Mouse (Mus musculus) midbrain, embryonic 15.5 days (tissue): ENCODE results near the gene Frk. TPM values are rescaled to one million over a fixed set of nuclear protein-coding genes. Genes with fewer than 3 reads are reported as not detected.
"Not testable (repeated sequence)": the region's sequence is repeated elsewhere in the genome, so short reads cannot be mapped to it uniquely, and the experiment has no call there.

Experiments
- ATAC-seq: fragments of 200-750 bp; cut with Nextera tagmentation; replicated peaks from 2 replicates; pipeline ENCODE4 v1.8.0; 2017; ENCODE audit warnings: moderate TSS enrichment
- H3K27ac ChIP-seq: fragments of 300-500 bp; sonication (generic); 2 replicates; pipeline ENCODE4 v1.5.1; 2015; ENCODE audit warnings: mild to moderate bottlenecking, inconsistent platforms
- H3K27me3 ChIP-seq: fragments of 300-500 bp; sonication (generic); replicated peaks from 2 replicates; pipeline ENCODE4 v1.6.1; 2015; ENCODE audit warnings: inconsistent platforms
- H3K36me3 ChIP-seq: fragments of 300-500 bp; sonication (generic); replicated peaks from 2 replicates; pipeline ENCODE4 v1.6.1; 2015; ENCODE audit warnings: inconsistent platforms
- H3K4me1 ChIP-seq: fragments of 300-500 bp; sonication (generic); 2 replicates; pipeline ENCODE4 v1.6.1; 2015; ENCODE audit warnings: inconsistent platforms
- H3K4me2 ChIP-seq: fragments of 300-500 bp; sonication (generic); 2 replicates; pipeline ENCODE4 v1.6.1; 2015; ENCODE audit warnings: inconsistent platforms, mild to moderate bottlenecking, moderate library complexity
- H3K4me3 ChIP-seq: fragments of 300-500 bp; sonication (generic); 2 replicates; pipeline ENCODE4 v1.5.1; 2015; ENCODE audit warnings: mild to moderate bottlenecking, inconsistent platforms
- H3K9ac ChIP-seq: fragments of 300-500 bp; sonication (generic); 2 replicates; pipeline ENCODE4 v1.6.1; 2015; ENCODE audit warnings: mild to moderate bottlenecking, inconsistent platforms
- H3K9me3 ChIP-seq: fragments of 300-500 bp; sonication (generic); 2 replicates; pipeline ENCODE4 v1.6.1; 2016; ENCODE audit warnings: inconsistent platforms
- WGBS: fragments of 180-500 bp; shearing (Covaris S2); methylation state at CpG from one replicate; pipeline ENCODE4 v1.1.7; 2015; ENCODE audit warnings: mixed read lengths; 5-methylcytosine and 5-hydroxymethylcytosine counted together
- polyA plus RNA-seq: library from polyadenylated mRNA; unstranded; fragments of >200 nt; fragmentation: Nextera tagmentation; extraction: Ambion mirVana; gene quantifications from 2 replicates; pipeline ENCODE4 v1.2.1, GENCODE M21; 2015

Gene Frk
- 0.49 and 0.57 TPM in 2 replicates for polyA plus RNA-seq

- H3K9ac ChIP-seq, result no peak within 1 kb of the TSS
- no peak within 1 kb of the TSS for H3K4me2 ChIP-seq
- H3K27me3 ChIP-seq, result no peaks in the 10 kb centered on the region
- no peaks in the 10 kb centered on the region for H3K4me1 ChIP-seq
- H3K9me3 ChIP-seq, result no peaks in the 10 kb centered on the region
- H3K4me3 ChIP-seq, result no peak within 1 kb of the TSS
- no peak within 1 kb of the TSS for H3K27ac ChIP-seq
- no peaks in the 10 kb centered on the region for H3K36me3 ChIP-seq
- no peak for ATAC-seq
- WGBS, result 46% methylated on average over 11 of the region's 11 CpGs
Observed at GRCm38 (mm10) chr10:34483297-34484013, at the start of gene Frk. Gene Frk, plus strand, starts transcription at chr10:34483399.

- not testable (repeated sequence) for H3K4me3 ChIP-seq, H3K4me2 ChIP-seq, H3K4me1 ChIP-seq, H3K36me3 ChIP-seq, ATAC-seq, H3K27ac ChIP-seq, H3K27me3 ChIP-seq, H3K9ac ChIP-seq, H3K9me3 ChIP-seq
- WGBS, result 97% methylated on average over 9 of the region's 14 CpGs
Observed at GRCm38 (mm10) chr10:34434191-34434590, 49.0 kb upstream of the Frk start.

DNA sequence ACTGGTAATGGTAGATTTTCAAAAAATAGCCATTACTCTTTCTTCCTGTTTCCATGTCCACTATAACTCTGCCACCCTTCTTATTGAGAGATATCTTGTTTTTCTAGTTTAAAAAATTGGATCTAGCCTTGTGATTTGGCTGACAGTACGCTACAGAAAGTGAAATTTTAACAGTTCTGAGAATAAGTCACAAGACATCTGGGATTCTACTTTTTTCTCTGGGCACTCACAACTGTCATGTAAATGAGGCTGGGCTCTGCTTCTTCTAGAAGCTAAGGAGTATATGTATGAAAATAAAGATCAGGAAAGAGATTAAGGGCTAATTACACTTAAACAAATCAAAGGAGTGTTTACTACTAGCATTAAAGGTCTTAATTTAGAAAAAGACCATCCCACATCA, 33.7 kb upstream of the Frk start:
- Histone ChIP-seq H3K9me3 (no peaks in the 10 kb centered on the region), H3K36me3 (no peaks in the 10 kb centered on the region), H3K4me3 (no peak overlapping the region), H3K9ac (no peak overlapping the region), H3K27me3 (no peaks in the 10 kb centered on the region), H3K4me1 (no peaks in the 10 kb centered on the region), H3K27ac (no peak overlapping the region), H3K4me2 (no peak overlapping the region)
- no peak for ATAC-seq
- WGBS, result 83% methylated on average over 1 of the region's 1 CpGs

DNA sequence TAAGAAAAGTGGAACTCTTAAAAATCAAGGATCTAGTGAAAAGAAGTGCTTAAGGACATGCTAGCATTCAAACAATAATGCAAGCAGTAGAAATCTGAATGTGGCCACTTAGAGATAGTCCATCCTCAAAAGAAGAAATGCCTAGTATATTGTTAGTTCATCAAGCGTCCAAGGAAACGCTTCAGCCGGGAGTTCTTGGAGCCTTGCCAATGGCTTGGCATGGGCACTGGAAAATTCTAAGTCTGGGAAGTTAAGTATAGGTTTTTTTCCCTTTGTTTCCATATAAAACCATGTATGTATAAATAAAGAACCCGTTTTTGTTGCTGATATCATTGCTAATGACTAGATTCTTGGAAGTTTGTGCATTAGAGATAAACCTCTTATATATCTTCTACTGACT, 21.7 kb upstream of the Frk start:
- no peak overlapping the region for H3K27ac ChIP-seq
- no peak for ATAC-seq
- no peak overlapping the region for H3K4me3 ChIP-seq
- H3K36me3 ChIP-seq, result no peaks in the 10 kb centered on the region
- no peaks in the 10 kb centered on the region for H3K4me1 ChIP-seq
- no peaks in the 10 kb centered on the region for H3K27me3 ChIP-seq
- no peak overlapping the region for H3K9ac ChIP-seq
- H3K9me3 ChIP-seq, result no peaks in the 10 kb centered on the region
- WGBS, result 50% methylated on average over 4 of the region's 4 CpGs
- H3K4me2 ChIP-seq, result no peak overlapping the region

DNA sequence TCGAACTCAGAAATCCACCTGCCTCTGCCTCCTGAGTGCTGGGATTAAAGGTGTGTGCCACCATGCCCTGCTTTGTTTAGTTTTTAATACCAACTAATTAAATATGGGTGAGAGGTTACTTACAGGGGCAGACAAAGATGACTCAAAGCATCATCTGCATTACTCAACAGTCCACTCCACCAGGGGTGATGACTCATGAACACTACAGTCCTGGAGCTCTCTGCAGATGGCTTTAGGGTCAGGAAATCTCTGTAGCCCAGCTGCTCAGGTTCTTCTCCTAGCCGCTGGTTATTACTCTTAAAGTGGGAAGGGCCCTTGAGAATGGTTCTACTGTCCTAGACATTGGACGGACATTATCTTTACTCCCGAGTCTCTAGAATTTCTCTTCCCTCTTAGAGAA, 18.9 kb upstream of the Frk start:
- H3K9me3 ChIP-seq, result no peaks in the 10 kb centered on the region
- H3K27ac ChIP-seq, result no peak overlapping the region
- 94% methylated on average over 4 of the region's 4 CpGs for WGBS
- H3K4me1 ChIP-seq, result no peaks in the 10 kb centered on the region
- no peaks in the 10 kb centered on the region for H3K36me3 ChIP-seq
- H3K4me3 ChIP-seq, result no peak overlapping the region
- H3K27me3 ChIP-seq, result no peaks in the 10 kb centered on the region
- ATAC-seq, result no peak
- H3K9ac ChIP-seq, result no peak overlapping the region
- H3K4me2 ChIP-seq, result no peak overlapping the region

GRCm38 (mm10) chr10:34469037-34469436, 14.2 kb upstream of the Frk start:
- 21% methylated on average over 2 of the region's 2 CpGs for WGBS

DNA sequence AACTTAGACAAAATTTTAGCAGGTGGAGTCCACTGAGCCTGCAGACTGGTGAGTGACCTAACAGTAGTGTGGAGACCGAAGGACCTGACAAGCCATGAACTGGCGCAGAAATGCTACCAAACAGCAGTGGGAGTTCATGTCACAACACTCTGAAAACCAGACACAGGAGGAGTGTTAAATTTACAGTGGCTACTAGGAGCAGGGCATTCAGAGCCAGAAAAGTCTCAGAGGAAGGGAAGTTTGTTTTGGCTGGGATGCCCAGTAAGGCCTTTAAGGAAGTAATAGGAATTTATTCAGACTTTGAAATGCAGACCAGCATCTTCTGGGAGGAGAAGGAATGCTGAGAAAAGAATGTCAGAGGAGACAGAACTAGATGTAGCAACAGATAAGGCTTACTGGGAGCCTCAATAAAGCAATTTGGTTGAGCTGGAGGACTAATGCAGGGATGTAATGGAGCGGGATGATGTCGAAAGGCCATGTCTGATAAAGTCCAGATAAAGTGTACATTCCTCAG, 3.2 kb upstream of the Frk start:
- Histone ChIP-seq H3K9ac (no peak overlapping the region), H3K4me1 (no peaks in the 10 kb centered on the region), H3K9me3 (no peaks in the 10 kb centered on the region), H3K36me3 (no peaks in the 10 kb centered on the region), H3K27ac (no peak overlapping the region), H3K4me3 (no peak overlapping the region), H3K4me2 (no peak overlapping the region), H3K27me3 (no peaks in the 10 kb centered on the region)
- WGBS, result 83% methylated on average over 4 of the region's 4 CpGs
- ATAC-seq, result no peak

More at GRCm38 (mm10) chr10:34469037-34469436, 14.2 kb upstream of the Frk start:
- no peak overlapping the region for H3K9ac ChIP-seq
- H3K36me3 ChIP-seq, result no peaks in the 10 kb centered on the region
- no peak overlapping the region for H3K27ac ChIP-seq
- H3K9me3 ChIP-seq, result no peaks in the 10 kb centered on the region
- H3K4me3 ChIP-seq, result no peak overlapping the region
- H3K4me2 ChIP-seq, result no peak overlapping the region
- no peaks in the 10 kb centered on the region for H3K4me1 ChIP-seq
- H3K27me3 ChIP-seq, result no peaks in the 10 kb centered on the region
- no peak for ATAC-seq

GRCm38 (mm10) chr10:34484014-34484411, 814 bp downstream of the Frk start:
- no peaks in the 10 kb centered on the region for H3K27me3 ChIP-seq
- H3K4me2 ChIP-seq, result no peak overlapping the region
- H3K9ac ChIP-seq, result no peak overlapping the region
- no peaks in the 10 kb centered on the region for H3K4me1 ChIP-seq
- H3K36me3 ChIP-seq, result no peaks in the 10 kb centered on the region
- H3K4me3 ChIP-seq, result no peak overlapping the region
- WGBS, result 89% methylated on average over 14 of the region's 14 CpGs
- H3K9me3 ChIP-seq, result no peaks in the 10 kb centered on the region
- no peak for ATAC-seq
- H3K27ac ChIP-seq, result no peak overlapping the region

DNA sequence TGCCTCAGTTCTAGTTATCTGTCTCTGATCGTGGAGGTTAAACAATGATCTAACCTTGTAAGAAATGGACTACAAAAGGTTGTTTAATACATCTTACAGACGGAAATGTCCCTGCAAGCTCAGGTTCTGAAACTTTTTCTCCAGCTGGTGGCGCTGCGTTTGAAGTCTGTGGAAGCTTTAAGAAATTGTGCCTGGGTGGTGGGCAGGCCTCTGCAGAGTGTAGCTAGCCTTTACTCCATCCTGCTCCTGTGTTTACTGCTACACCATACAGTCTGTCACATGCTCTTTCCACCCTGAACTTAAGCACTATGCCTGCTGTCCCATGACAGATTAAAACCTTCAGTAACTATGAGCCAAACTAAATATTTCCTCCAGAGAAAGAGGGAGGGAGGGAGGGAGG, 1.9 kb downstream of the Frk start:
- no peaks in the 10 kb centered on the region for H3K4me1 ChIP-seq
- no peaks in the 10 kb centered on the region for H3K9me3 ChIP-seq
- ATAC-seq, result no peak
- WGBS, result 68% methylated on average over 4 of the region's 4 CpGs
- H3K36me3 ChIP-seq, result no peaks in the 10 kb centered on the region
- H3K4me2 ChIP-seq, result no peak overlapping the region
- no peaks in the 10 kb centered on the region for H3K27me3 ChIP-seq
- H3K9ac ChIP-seq, result no peak overlapping the region
- H3K27ac ChIP-seq, result no peak overlapping the region
- no peak overlapping the region for H3K4me3 ChIP-seq

DNA sequence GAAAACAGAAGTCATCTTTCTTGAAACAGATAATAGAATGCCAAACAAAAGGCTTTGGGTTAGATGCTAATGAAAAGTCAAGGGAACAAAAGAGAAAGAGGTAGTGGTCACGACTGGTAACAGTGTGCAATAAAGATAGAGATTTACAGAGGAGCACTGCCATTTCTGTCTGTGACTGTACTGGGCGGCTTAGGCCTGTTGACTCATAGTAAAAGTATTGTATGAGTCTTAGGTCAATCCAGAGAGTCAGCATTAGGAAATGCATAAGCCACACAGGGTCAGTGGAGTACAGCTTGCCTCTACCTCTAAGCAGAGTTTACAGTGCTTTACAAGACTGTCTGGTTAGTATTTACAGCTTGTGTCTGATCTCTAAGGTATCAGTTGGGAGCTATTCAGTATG, 24.6 kb downstream of the Frk start:
- Histone ChIP-seq H3K27me3 (no peaks in the 10 kb centered on the region), H3K9me3 (no peaks in the 10 kb centered on the region), H3K4me3 (no peak overlapping the region), H3K4me1 (no peaks in the 10 kb centered on the region), H3K9ac (no peak overlapping the region), H3K27ac (no peak overlapping the region), H3K4me2 (no peak overlapping the region), H3K36me3 (no peaks in the 10 kb centered on the region)
- WGBS, result 70% methylated on average over 2 of the region's 2 CpGs
- no peak for ATAC-seq

DNA sequence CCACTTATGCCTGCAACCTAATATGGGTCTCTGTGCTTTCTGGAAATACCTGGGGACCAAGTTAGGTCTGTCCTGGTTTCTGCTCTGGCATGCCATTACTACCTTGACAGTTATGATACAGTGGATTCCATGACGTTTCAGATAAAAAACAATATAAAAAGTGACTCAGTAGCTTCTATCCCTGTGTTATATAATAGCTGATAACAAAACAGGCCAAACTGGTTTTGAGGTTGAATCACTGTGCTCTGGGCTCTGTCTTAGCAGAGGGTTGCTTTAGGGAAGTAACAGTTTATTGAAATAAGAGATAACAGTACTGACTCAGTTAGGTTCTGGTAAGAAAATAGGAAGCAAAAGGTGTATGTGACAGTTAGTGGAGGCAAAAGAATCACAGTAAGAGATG, 25.4 kb downstream of the Frk start:
- Histone ChIP-seq H3K4me2 (no peak overlapping the region), H3K4me1 (no peaks in the 10 kb centered on the region), H3K27me3 (no peaks in the 10 kb centered on the region), H3K4me3 (no peak overlapping the region), H3K36me3 (no peaks in the 10 kb centered on the region), H3K27ac (no peak overlapping the region), H3K9me3 (no peaks in the 10 kb centered on the region), H3K9ac (no peak overlapping the region)
- 81% methylated on average over 1 of the region's 1 CpGs for WGBS
- no peak for ATAC-seq

DNA sequence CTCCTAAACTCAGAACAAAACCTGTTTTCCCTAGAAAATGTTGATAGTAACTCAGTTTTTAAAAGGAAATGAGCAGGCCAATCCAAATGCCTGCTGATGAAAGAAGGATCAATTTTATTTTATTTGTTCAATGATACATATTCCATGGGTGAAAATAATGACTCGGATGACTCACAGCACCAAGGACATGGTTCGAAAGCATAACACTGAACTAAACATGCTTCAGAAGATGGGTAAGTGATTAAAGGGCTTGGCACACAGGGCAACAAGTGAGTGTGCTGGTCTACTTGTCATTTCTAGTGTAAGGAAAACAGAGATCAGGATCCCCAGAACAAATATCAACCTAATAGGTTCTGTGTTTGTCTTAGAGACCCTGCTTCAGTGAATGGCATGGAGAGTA, 26.1 kb downstream of the Frk start:
- no peak for ATAC-seq
- Histone ChIP-seq H3K4me2 (no peak overlapping the region), H3K36me3 (no peaks in the 10 kb centered on the region), H3K9ac (no peak overlapping the region), H3K4me3 (no peak overlapping the region), H3K9me3 (no peaks in the 10 kb centered on the region), H3K27me3 (no peaks in the 10 kb centered on the region), H3K27ac (no peak overlapping the region), H3K4me1 (no peaks in the 10 kb centered on the region)
- WGBS, result 93% methylated on average over 2 of the region's 2 CpGs

- Histone ChIP-seq H3K4me3 (no peak overlapping the region), H3K4me2 (no peak overlapping the region), H3K9me3 (no peaks in the 10 kb centered on the region), H3K9ac (no peak overlapping the region), H3K36me3 (no peaks in the 10 kb centered on the region), H3K27ac (no peak overlapping the region), H3K4me1 (no peaks in the 10 kb centered on the region), H3K27me3 (no peaks in the 10 kb centered on the region)
- WGBS, result 74% methylated on average over 3 of the region's 3 CpGs
- no peak for ATAC-seq
Observed at GRCm38 (mm10) chr10:34511192-34511591, 28.0 kb downstream of the Frk start.
